Mouse (Mus musculus) bone marrow, adult 2 months (tissue): ENCODE data around the gene Rpl14.

Experiments
- CTCF ChIP-seq: fragments of 200-500 bp; IDR thresholded peaks from 2 replicates; pipeline ENCODE4 v1.5.1; 2011; ENCODE audit warnings: low read length, control low read depth; ENCODE audit not compliant: control insufficient read depth, insufficient read depth
- POLR2A ChIP-seq: fragments of 200-500 bp; IDR thresholded peaks from 2 replicates; pipeline ENCODE4 v1.6.1; 2011; ENCODE audit warnings: low read depth, mild to moderate bottlenecking, control low read depth, low read length, borderline replicate concordance; ENCODE audit not compliant: control insufficient read depth

DNA sequence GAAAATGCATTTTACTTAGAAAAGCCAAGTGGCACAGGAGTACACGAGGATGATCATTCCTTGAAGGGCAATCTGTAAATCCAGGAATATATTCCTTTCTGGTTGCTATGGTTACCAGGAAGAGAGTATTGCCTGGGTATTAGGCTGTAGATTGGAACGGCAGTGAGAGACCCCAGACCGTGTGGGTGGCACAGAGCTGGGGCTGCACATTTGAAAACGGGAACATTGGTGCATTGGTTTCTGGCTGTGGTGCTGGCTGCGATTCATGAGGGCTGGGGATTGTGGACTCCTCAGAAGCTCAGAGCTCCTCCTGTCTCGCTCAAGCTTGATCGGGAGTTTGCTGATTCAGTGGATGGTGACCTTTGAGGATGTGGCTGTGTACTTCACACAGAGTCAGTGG is 8.6 kb downstream of the Rpl14 start:
- TF ChIP-seq POLR2A, result no peak
- no peak for TF ChIP-seq CTCF
